Mouse (Mus musculus): ENCODE results near the gene Ifi208.
"Not testable (repeated sequence)": the region's sequence is repeated elsewhere in the genome, so short reads cannot be mapped to it uniquely, and the experiment has no call there.

Gene Ifi208

DNA sequence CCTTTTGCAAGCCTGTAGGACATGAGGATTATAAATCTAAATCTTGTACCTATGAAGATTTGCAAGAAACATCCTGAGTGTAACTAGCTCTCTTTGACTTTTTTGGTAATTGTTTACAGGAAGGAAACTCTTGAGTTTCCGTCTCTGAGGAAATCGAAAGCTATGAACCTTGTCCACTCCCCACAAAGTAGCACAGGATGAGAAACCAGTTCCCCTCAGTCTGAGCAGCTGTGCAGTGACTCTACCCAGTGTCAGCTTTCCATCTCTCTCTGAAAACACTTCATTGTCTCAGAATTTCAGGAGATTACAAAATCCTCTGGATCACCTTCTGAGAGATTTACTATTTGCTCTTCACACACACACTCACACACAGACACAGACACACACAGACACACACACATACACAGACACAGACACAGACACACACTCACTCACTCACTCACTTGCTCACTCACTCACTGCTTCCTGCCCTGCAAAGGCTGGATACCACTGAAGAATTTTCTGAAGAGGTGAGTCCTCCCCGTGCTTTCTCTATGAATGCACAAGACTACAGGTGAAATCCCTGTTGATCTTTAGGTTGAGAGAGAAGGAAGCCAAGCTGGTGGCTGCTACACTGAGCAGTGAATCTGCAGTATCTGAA lies at the start of gene Ifi208:
Gene Ifi208, plus strand, starts transcription at position 218 of the 640 bp plus-strand sequence.
- DNase-seq (ENCODE audit: low spot score), result not testable (repeated sequence)

DNA sequence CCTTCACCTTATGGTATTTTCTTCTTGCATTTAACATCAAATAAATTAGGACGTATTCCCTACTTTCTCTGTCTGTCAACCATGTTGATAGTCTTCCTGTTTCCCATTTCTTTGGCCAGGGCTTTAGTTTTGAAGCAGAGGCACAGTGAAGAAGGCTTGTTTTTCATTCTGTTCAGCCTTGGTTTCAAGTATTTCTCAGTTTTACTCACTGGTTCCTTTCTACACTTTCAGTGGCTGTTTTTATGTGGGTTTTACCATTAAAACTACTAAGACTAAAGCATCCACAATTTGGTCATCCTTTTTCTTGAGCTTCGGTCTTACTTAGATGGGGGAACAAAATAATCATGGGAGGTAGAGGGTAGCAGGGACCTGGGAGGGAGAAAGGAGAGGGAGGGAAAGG lies 49.4 kb upstream of the Ifi208 start:
- no peak for DNase-seq (ENCODE audit: low spot score)

DNA sequence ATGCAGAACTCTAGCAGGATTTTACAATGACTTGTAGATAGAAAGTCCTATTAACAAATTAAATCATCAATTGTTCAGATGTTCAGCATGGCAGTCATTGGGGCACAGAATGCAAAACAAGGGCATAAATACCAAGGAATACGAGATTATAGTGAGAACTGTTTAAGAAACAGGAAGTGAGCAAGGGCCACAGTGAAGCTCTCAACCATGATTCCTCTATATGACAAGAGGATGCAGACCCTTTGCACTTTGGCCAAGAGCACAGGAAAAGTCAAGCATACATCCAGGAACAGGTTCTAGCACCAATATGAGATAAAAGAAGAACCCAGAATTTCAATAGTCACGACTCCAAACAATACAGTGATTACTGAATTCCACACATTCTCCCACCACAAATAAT lies 46.8 kb upstream of the Ifi208 start:
- no peak for DNase-seq (ENCODE audit: low spot score)

DNA sequence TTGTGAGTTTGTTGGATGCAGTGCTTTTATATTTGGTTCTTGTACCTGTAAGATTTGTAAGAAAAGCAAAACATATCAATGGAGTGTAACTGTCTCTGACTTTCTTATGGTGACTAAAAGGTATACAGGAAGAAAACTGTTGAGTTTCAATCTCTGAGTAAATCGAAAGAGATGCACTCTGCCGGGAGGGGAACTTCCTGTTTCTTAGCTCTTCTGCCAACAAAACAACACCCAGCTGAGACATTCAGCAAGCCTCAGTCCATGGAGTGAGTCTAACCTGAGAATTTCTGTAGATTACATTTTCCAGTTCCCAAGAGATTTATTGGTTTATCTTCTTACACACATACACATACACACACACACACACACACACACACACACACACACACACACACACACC lies 42.9 kb upstream of the Ifi208 start, which contains the start of gene Ifi209:
Gene Ifi209, plus strand, starts transcription at position 296 of the 400 bp plus-strand sequence.
- not testable (repeated sequence) for DNase-seq (ENCODE audit: low spot score)

DNA sequence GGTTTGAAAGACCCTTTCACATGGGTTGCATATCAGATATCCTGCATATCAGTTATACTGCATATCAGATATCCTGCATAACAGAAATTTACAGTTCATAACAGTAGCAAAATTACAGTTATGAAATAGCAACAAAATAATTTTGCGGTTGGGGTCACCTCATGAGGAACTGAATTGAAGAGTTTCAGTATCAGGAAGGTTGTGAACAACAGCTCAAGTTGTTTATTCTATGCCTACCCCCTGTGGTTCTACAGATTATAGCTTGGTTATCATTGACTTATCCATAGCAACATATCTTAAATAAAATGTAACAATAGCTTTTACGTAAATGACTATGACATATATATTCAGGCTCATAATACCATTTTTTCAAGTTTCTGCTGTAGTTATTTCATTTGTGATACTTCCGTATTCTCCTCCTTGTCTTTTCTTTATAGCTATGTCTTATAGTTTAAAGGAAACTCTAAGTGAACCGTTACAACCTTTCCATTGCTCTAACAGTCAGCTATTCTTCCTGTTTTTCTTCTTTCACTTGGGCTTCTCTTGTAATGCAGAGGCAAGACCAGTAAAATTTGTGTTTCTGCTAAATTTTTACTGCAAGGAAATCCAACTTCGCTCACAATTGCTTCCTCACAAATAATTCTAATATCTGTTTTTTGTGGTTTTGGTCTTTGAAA lies 39.4 kb upstream of the Ifi208 start:
- no peak for DNase-seq (ENCODE audit: low spot score)

DNA sequence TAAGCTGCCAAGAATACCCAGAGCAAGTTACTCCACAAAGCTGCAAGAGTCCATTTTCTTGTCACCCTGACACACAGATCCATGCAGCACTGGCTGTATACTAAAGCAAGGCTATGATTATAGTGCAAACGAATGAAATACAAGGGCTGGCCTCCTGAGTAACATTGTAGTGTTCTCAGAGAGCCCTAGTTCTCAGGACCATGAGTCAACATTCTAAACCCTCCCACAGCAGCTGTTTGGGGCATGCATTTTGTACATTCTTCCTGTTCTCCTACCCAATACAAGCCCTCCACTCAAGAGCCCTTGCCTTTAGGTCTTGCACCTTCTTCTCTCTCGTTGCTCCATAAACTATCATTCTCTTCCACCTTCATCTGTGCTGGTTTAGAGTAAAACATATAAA lies 28.1 kb upstream of the Ifi208 start:
- no peak for DNase-seq (ENCODE audit: low spot score)

- no peak for DNase-seq (ENCODE audit: low spot score)
Observed at GRCm38 (mm10) chr1:173657973-173658372, 15.5 kb upstream of the Ifi208 start.

DNA sequence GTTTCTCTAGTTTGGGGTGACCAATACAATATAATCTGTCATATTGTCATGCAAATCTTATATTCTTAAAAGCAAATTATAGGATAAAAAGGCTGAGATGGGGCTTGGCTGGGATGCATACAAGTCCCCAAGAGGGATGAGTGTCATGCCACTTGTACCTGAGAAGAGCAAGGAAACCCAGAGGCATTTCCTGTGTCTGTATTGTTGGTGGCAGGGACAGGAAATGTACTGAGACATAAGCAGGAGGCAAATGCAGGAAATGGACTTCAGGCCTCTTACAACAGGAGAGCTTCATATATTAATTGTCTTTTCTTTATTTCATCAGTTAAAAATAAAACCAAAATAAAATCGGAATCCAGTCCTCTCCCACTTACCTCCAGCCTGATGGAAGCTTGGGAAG lies 5.1 kb downstream of the Ifi208 start:
- DNase-seq (ENCODE audit: low spot score), result not testable (repeated sequence)

DNA sequence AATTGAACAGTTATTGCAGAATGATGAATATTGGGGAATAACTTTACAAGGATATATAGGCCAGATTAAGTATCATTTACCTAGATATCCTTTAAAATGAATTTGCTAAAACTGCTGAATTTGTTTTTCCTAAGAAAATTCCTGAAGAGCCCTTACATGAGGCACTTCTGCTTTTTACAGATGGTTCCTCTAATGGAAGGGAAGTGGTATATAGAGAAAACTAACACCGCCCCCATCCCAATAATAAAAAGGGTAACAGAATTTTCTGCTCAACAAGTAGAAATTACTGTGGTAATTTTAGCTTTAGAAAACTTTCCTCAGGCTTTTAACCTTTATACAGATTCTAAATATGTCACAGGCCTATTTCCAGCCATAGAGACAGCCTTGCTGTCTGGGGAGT lies 20.8 kb downstream of the Ifi208 start:
- no peak for DNase-seq (ENCODE audit: low spot score)

- DNase-seq (ENCODE audit: low spot score), result peak; percentile 9
Observed at GRCm38 (mm10) chr1:173733219-173733618, 59.7 kb downstream of the Ifi208 start.

DNA sequence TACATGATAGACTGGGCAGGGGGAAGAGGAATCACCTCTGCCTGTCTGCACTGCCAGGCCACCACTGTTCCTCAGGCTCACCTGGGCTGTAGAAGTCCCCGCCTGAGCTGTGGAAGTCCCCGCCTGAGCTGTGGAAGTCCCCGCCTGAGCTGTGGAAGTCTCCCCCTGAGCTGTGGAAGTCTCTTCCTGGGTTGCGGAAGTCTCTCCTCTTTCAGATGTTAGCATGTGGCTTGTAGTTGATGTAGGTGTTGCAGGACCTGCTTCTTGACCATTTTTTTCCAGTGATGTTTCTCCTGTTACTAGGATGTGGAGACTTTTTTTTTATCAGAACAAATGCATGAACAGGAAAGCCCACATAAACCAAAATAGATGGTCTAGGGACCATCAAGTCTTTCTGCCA lies 61.5 kb downstream of the Ifi208 start:
- DNase-seq (ENCODE audit: low spot score), result not testable (repeated sequence)

DNA sequence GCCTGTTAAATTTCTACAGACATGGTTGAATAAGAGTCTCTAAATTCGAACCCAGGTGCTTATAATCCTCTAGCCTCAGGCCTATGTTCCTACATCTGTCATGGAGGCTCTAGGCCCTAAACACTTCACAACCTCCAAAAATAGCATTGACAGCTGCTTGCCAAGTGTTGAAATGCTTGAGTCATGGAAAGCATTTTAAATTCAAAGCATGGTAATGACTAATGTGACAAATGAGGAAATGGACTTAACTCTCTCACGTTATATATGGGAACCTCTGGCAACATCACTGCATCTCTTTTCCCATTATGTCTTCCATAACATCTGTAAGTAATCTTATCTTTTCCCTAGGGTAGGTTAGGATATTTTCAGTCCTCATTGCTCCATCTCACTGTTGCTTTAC lies 63.5 kb downstream of the Ifi208 start:
- DNase-seq (ENCODE audit: low spot score), result no peak

- DNase-seq (ENCODE audit: low spot score), result no peak
Observed at GRCm38 (mm10) chr1:173740537-173740936, 67.1 kb downstream of the Ifi208 start.

GRCm38 (mm10) chr1:173741656-173742055 lies 68.2 kb downstream of the Ifi208 start, which contains the start of gene Ifi207:
Gene Ifi207, minus strand, starts transcription at chr1:173741747.
- DNase-seq (ENCODE audit: low spot score), result no peak

- DNase-seq (ENCODE audit: low spot score), result no peak
Observed at GRCm38 (mm10) chr1:173742262-173742661, 68.8 kb downstream of the Ifi208 start.

All from yolk sac, embryonic 10.5 days (tissue).